Mouse (Mus musculus): ENCODE results near the gene Med27. TPM values are rescaled to one million over a fixed set of nuclear protein-coding genes. Genes with fewer than 3 reads are reported as not detected.
A peak's percentile ranks its signal among the peaks of the same experiment; 100 is the strongest.

The Med27 gene
- 89.3 and 90.9 TPM in 2 replicates for polyA plus RNA-seq (2015; fragmentation: Nextera tagmentation; extraction: Ambion mirVana)

DNA sequence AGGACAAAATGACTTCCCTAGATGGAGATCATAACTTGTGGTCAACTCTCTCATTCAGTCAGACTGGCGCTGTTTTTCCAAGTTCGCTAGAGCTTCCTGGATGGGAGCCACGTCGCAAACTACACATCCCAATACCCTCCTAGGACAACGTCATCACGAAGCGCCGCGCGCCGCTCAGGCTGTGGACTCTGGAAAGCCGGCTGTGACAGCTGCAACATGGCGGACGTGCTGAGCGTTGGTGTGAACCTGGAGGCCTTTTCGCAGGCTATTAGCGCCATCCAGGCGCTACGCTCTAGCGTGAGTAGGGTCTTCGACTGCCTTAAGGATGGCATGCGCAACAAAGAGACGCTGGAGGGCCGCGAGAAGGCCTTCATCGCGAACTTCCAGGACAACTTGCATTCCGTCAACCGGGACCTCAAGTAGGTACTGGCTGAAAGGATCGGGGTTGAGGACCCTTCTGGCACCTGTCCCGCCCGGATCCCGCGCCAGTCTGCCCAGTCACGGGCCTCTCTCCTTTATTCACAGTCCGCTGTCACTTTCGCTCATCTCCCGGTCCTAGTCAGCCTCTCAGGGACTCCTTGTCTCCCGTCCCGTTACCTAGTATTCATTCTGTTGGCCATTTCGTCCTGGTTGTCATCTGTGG lies at the start of gene Med27:
Gene Med27, plus strand, starts transcription at position 191 of the 643 bp plus-strand sequence.
- 2% methylated on average over 41 of the region's 41 CpGs for WGBS

DNA sequence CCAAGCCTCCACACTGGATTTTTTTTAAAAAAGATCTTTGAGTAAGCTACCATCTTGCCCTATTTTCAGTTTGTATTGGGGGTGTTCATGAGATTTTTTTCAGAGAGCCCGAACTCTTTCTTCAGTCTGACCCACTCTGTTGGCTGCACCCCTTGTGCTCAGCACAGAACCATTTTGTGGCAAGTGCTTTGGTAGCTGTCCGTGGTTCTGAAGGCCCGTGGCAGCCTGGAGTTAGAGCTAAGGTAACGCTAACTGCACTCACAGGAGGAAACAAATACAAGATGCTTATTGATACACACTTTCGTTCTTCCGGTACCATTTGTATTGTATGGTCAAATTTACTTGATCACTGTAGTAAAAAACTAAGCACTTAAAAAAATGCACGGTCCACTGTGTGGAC lies 36.7 kb upstream of the Med27 start:
- Histone ChIP-seq H3K4me3 (replicated peaks) (no peak overlapping the region), H3K4me1 (replicated peaks) (no peaks in the 10 kb centered on the region), H3K36me3 (no peaks in the 10 kb centered on the region), H3K9ac (replicated peaks) (no peak overlapping the region), H3K27ac (no peak overlapping the region), H3K9me3 (no peaks in the 10 kb centered on the region), H3K27me3 (no peaks in the 10 kb centered on the region), H3K4me2 (replicated peaks) (no peak overlapping the region)
- ATAC-seq, result no peak
- WGBS, result 52% methylated on average over 7 of the region's 7 CpGs

More for the DNA sequence above, at the start of gene Med27:
- Histone ChIP-seq H3K27ac (peak within 1 kb of the TSS; percentile 74), H3K9me3 (no peaks in the 10 kb centered on the region), H3K4me3 (replicated peaks) (peak within 1 kb of the TSS; percentile 86), H3K4me2 (replicated peaks) (peak within 1 kb of the TSS; percentile 94), H3K9ac (replicated peaks) (peak within 1 kb of the TSS; percentile 85), H3K4me1 (replicated peaks) (peaks cover 21% of the 10 kb centered on the region), H3K27me3 (no peaks in the 10 kb centered on the region), H3K36me3 (peaks cover 21% of the 10 kb centered on the region)
- peak; percentile 99 for ATAC-seq

GRCm38 (mm10) chr2:29312058-29312457 lies 34.6 kb upstream of the Med27 start:
- Histone ChIP-seq H3K9ac (replicated peaks) (no peak overlapping the region), H3K4me1 (replicated peaks) (no peaks in the 10 kb centered on the region), H3K27ac (no peak overlapping the region), H3K36me3 (no peaks in the 10 kb centered on the region), H3K9me3 (no peaks in the 10 kb centered on the region), H3K4me3 (replicated peaks) (no peak overlapping the region), H3K27me3 (no peaks in the 10 kb centered on the region), H3K4me2 (replicated peaks) (no peak overlapping the region)
- ATAC-seq, result no peak
- 71% methylated on average over 5 of the region's 5 CpGs for WGBS

GRCm38 (mm10) chr2:29317906-29318470 lies 28.6 kb upstream of the Med27 start:
- 71% methylated on average over 4 of the region's 4 CpGs for WGBS
- Histone ChIP-seq H3K27me3 (no peaks in the 10 kb centered on the region), H3K9me3 (no peaks in the 10 kb centered on the region), H3K4me1 (replicated peaks) (peaks cover 3% of the 10 kb centered on the region; the same call in 1 of the 2 replicates), H3K27ac (no peak overlapping the region), H3K4me3 (replicated peaks) (no peak overlapping the region), H3K4me2 (replicated peaks) (no peak overlapping the region), H3K9ac (replicated peaks) (no peak overlapping the region), H3K36me3 (no peaks in the 10 kb centered on the region)
- no peak for ATAC-seq

- Histone ChIP-seq H3K36me3 (no peaks in the 10 kb centered on the region), H3K27ac (no peak overlapping the region), H3K9me3 (no peaks in the 10 kb centered on the region), H3K9ac (replicated peaks) (no peak overlapping the region), H3K4me3 (replicated peaks) (no peak overlapping the region), H3K4me2 (replicated peaks) (no peak overlapping the region), H3K27me3 (no peaks in the 10 kb centered on the region), H3K4me1 (replicated peaks) (peaks cover 3% of the 10 kb centered on the region; the same call in 1 of the 2 replicates)
- 96% methylated on average over 3 of the region's 3 CpGs for WGBS
- no peak for ATAC-seq
These were observed 28.0 kb upstream of the Med27 start for GRCm38 (mm10) chr2:29318596-29318995.

DNA sequence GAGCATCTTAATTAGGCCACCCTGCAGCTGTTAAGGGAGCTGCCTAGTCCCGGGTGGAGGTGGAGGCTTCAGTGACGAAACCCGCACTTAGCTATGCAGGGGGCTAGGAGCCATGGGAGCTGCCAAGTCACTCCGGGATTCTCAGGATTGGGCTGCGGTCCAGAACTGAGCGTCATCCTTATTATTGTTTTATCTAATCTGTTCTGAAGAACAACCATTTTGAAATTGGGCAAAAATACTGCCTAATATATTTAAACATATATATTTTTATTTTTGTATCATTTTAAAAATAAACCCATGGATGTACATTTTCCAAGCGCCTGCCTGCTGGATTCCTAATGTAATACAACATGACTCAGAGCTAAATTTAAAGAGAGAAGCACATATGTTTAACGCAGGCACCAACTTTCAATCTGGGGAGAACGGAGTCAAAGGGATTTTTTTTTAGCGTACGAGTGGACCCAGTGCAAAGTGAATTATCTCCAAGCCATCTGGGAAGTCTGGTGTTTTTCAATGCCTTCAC lies 26.3 kb upstream of the Med27 start:
- Histone ChIP-seq H3K4me3 (replicated peaks) (no peak overlapping the region), H3K9ac (replicated peaks) (no peak overlapping the region), H3K4me2 (replicated peaks) (no peak overlapping the region), H3K36me3 (no peaks in the 10 kb centered on the region), H3K9me3 (no peaks in the 10 kb centered on the region), H3K27me3 (no peaks in the 10 kb centered on the region), H3K27ac (no peak overlapping the region), H3K4me1 (replicated peaks) (peaks cover 3% of the 10 kb centered on the region; the same call in 1 of the 2 replicates)
- ATAC-seq, result no peak
- whole genome bisulfite sequencing, result 64% methylated on average over 11 of the region's 11 CpGs

- Histone ChIP-seq H3K27ac (no peak overlapping the region), H3K4me2 (replicated peaks) (no peak overlapping the region), H3K27me3 (no peaks in the 10 kb centered on the region), H3K4me3 (replicated peaks) (no peak overlapping the region), H3K9me3 (no peaks in the 10 kb centered on the region), H3K9ac (replicated peaks) (no peak overlapping the region), H3K36me3 (no peaks in the 10 kb centered on the region), H3K4me1 (replicated peaks) (peaks cover 3% of the 10 kb centered on the region; the same call in 1 of the 2 replicates)
- 73% methylated on average over 6 of the region's 6 CpGs for WGBS
- no peak for ATAC-seq
These were observed 25.8 kb upstream of the Med27 start for GRCm38 (mm10) chr2:29320780-29321179.

DNA sequence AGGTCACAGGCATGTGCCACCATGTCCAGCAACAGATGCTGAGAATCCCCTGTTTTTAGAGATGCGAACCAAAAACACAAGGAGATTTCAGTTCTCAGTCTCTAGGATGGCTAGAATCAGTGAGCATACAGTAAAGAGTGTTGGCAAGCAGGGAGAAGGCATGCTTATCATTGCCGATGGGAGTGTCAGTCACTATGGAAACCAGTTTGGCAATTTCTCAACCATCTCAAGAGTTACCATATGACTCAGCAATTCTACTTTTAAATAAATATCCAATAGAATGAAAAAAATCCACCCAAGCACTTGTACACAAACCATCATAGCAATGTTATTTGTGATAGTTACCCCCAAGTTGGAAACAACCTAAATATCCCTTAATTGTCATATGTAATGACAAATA lies 22.2 kb upstream of the Med27 start:
- H3K36me3 ChIP-seq, result no peaks in the 10 kb centered on the region
- H3K9me3 ChIP-seq, result no peaks in the 10 kb centered on the region
- H3K27ac ChIP-seq, result no peak overlapping the region
- H3K9ac ChIP-seq (replicated peaks), result no peak overlapping the region
- no peak overlapping the region for H3K4me2 ChIP-seq (replicated peaks)
- no peak overlapping the region for H3K4me3 ChIP-seq (replicated peaks)
- WGBS, result 89% methylated on average over 2 of the region's 2 CpGs
- no peak for ATAC-seq
- peaks cover 3% of the 10 kb centered on the region; the same call in 1 of the 2 replicates for H3K4me1 ChIP-seq (replicated peaks)
- no peaks in the 10 kb centered on the region for H3K27me3 ChIP-seq

GRCm38 (mm10) chr2:29330471-29330870 lies 16.1 kb upstream of the Med27 start:
- Histone ChIP-seq H3K4me3 (replicated peaks) (no peak overlapping the region), H3K9ac (replicated peaks) (no peak overlapping the region), H3K4me1 (replicated peaks) (no peaks in the 10 kb centered on the region), H3K27ac (no peak overlapping the region), H3K36me3 (no peaks in the 10 kb centered on the region), H3K4me2 (replicated peaks) (no peak overlapping the region), H3K27me3 (no peaks in the 10 kb centered on the region), H3K9me3 (no peaks in the 10 kb centered on the region)
- ATAC-seq, result no peak
- 89% methylated on average over 1 of the region's 1 CpGs for WGBS

- no peaks in the 10 kb centered on the region for H3K27me3 ChIP-seq
- 95% methylated on average over 1 of the region's 1 CpGs for WGBS
- no peak for ATAC-seq
These were observed 8.2 kb upstream of the Med27 start for GRCm38 (mm10) chr2:29338396-29338795.

DNA sequence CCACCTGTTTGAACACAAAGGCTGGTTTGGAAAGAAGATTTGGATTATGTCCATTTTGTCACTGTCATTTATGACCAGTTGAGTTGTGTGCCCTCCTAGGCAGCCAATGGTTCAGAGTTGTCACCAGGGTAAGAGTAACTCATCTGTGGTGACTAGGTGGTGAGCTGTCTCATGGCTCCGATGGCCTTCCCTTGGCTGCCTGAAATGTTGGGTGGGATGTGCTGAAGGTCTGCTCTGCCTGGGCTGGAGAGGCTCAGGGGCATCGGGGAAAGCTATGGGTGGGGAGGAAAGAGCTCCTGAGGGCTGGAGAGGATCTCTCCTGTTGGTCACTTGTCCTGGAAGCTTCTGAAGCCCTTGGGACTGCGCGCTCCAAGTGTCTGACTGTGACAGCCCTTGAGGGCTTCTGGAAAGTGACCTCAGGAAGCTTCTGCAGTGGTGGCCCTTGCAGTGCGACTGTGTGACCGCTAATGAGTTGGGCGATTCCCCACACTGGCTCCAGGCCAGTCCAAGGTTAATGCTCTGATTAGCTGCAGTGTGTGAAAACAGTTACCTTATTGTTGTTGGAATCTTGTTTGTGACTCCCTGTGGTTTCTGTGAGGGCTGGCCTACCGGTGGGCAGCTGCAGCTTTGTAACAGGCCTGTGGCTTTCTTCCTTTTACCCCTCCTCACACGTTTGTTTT lies 12.2 kb downstream of the Med27 start:
- no peak overlapping the region for H3K4me2 ChIP-seq (replicated peaks)
- H3K27me3 ChIP-seq, result no peaks in the 10 kb centered on the region
- no peak overlapping the region for H3K9ac ChIP-seq (replicated peaks)
- H3K9me3 ChIP-seq, result no peaks in the 10 kb centered on the region
- peaks cover 22% of the 10 kb centered on the region for H3K36me3 ChIP-seq
- H3K4me3 ChIP-seq (replicated peaks), result no peak overlapping the region
- ATAC-seq, result no peak
- H3K4me1 ChIP-seq (replicated peaks), result peaks cover 9% of the 10 kb centered on the region; the same call in 1 of the 2 replicates
- H3K27ac ChIP-seq, result no peak overlapping the region
- WGBS, result 46% methylated on average over 9 of the region's 9 CpGs

More at GRCm38 (mm10) chr2:29338396-29338795, 8.2 kb upstream of the Med27 start:
- no peak overlapping the region for H3K4me3 ChIP-seq (replicated peaks)
- H3K36me3 ChIP-seq, result no peaks in the 10 kb centered on the region
- H3K4me2 ChIP-seq (replicated peaks), result no peak overlapping the region
- no peaks in the 10 kb centered on the region for H3K9me3 ChIP-seq
- H3K27ac ChIP-seq, result no peak overlapping the region
- no peaks in the 10 kb centered on the region for H3K4me1 ChIP-seq (replicated peaks)
- no peak overlapping the region for H3K9ac ChIP-seq (replicated peaks)

DNA sequence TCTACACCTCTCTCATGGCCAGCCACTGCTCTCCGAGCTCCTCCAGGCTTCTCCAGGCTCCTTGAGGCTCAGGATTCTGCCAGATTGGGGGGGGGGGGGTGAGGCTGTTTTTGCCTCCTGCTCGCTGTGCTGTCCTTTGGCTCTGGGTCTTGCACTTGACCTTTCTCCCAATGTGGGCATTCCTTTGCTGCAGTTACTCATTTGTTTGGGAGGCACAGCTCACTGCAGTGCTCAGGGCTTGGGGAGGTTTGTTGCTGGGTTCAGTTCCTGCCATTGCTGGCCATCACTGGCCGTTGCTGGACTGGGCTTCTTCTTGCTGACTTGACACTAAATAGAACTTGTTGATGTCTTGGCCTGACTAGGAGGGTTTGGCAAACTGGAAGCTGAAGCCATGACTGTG lies 14.3 kb downstream of the Med27 start:
- Histone ChIP-seq H3K36me3 (peaks cover 20% of the 10 kb centered on the region), H3K9me3 (no peaks in the 10 kb centered on the region), H3K27me3 (no peaks in the 10 kb centered on the region), H3K4me2 (replicated peaks) (no peak overlapping the region), H3K9ac (replicated peaks) (no peak overlapping the region), H3K4me1 (replicated peaks) (peaks cover 9% of the 10 kb centered on the region; the same call in 1 of the 2 replicates), H3K4me3 (replicated peaks) (no peak overlapping the region), H3K27ac (no peak overlapping the region)
- ATAC-seq, result no peak
- 79% methylated on average over 3 of the region's 3 CpGs for WGBS

Data from midbrain, embryonic 13.5 days (tissue).